Comparison of ENCODE assay signal across 1 mouse cellular context in genomic region chr6:85961101-85962091, GRCm38 (mm10).
A peak's percentile ranks its signal among the peaks of the same experiment; 100 is the strongest.
TF ChIP-seq lines count a peak whose summit lies in the region.

Gene Dusp11, minus strand, starts transcription at chr6:85961667.

TF ChIP-seq in CH12.LX, 34 proteins besides CTCF, POLR2A, EP300 and RAD21 (continued from another document):
- TF ChIP-seq MEF2A (IDR thresholded peaks at IDR 0.05; ENCODE audit: borderline replicate concordance, low read depth, low read length) (no peak; the same call in 1 of the 2 replicates), JUND (conservative IDR thresholded peaks at IDR 0.05; ENCODE audit: low read depth, low read length) (no peak), BHLHE40 (IDR thresholded peaks at IDR 0.05; ENCODE audit: low read depth, low read length) (no peak), ZC3H11A (IDR thresholded peaks at IDR 0.05; ENCODE audit: low read depth, low read length) (no peak), IRF4 (IDR thresholded peaks at IDR 0.05; ENCODE audit: low read depth, low read length) (no peak; the same call in 1 of the 2 replicates), MAFK (IDR thresholded peaks at IDR 0.05; ENCODE audit: insufficient replicate concordance, low read length) (no peak), ELF1 (IDR thresholded peaks at IDR 0.05; ENCODE audit: low read depth, low read length) (peak; percentile 62), SMC3 (IDR thresholded peaks at IDR 0.05; ENCODE audit: low read depth, low read length) (no peak), HCFC1 (IDR thresholded peaks at IDR 0.05; ENCODE audit: low read depth, low read length) (peak; percentile 67), E2F4 (IDR thresholded peaks at IDR 0.05; ENCODE audit: insufficient replicate concordance, low read depth, low read length) (no peak), UBTF (IDR thresholded peaks at IDR 0.05; ENCODE audit: low read depth, low read length) (peak; percentile 90), CHD2 (IDR thresholded peaks at IDR 0.05; ENCODE audit: low read length) (no peak), SIN3A (IDR thresholded peaks at IDR 0.05; ENCODE audit: low read length) (peak; percentile 51; the same call in 1 of the 2 replicates), NELFE (IDR thresholded peaks at IDR 0.05; ENCODE audit: low read depth, low read length) (peak; percentile 96), ETS1 (conservative IDR thresholded peaks at IDR 0.05; ENCODE audit: low read depth, low read length) (peak; percentile 11; the same call in 1 of the 2 replicates), MAX (IDR thresholded peaks at IDR 0.05; ENCODE audit: low read length) (peak; percentile 13; the same call in 1 of the 2 replicates), ZKSCAN1 (IDR thresholded peaks at IDR 0.05; ENCODE audit: borderline replicate concordance, low read depth, low read length) (no peak), CHD1 (IDR thresholded peaks at IDR 0.05; ENCODE audit: low read depth, low read length) (no peak), ZNF384 (IDR thresholded peaks at IDR 0.05; ENCODE audit: low read depth, low read length) (no peak), TBP (conservative IDR thresholded peaks at IDR 0.05; ENCODE audit: low read depth, low read length) (peak; percentile 96), GABPA (IDR thresholded peaks at IDR 0.05; ENCODE audit: insufficient replicate concordance, low read depth, low read length) (no peak), TCF12 (IDR thresholded peaks at IDR 0.05; ENCODE audit: low read depth, low read length) (0 out of 2 replicates have a peak, but pooled peaks have one; percentile 23)
